Mouse (Mus musculus) hindbrain, embryonic 15.5 days (tissue): Measurements from ENCODE around the gene Nr2f2. TPM values are rescaled to one million over a fixed set of nuclear protein-coding genes. Genes with fewer than 3 reads are reported as not detected.
A peak's percentile ranks its signal among the peaks of the same experiment; 100 is the strongest.

ENCODE experiments used
- ATAC-seq: fragments of 200-750 bp; cut with Nextera tagmentation; 2 replicates; pipeline ENCODE4 v1.8.0; 2017; ENCODE audit warnings: low read depth, moderate number of reproducible peaks, moderate TSS enrichment; ENCODE audit not compliant: low FRiP score
- H3K27ac ChIP-seq: fragments of 300-500 bp; sonication (generic); replicated peaks from 2 replicates; pipeline ENCODE4 v1.5.1; 2015; ENCODE audit warnings: mild to moderate bottlenecking, inconsistent platforms
- H3K27me3 ChIP-seq: fragments of 300-500 bp; sonication (generic); 2 replicates; pipeline ENCODE4 v1.6.1; 2015; ENCODE audit warnings: control low read depth, inconsistent platforms
- H3K36me3 ChIP-seq: fragments of 300-500 bp; sonication (generic); 2 replicates; pipeline ENCODE4 v1.6.1; 2015; ENCODE audit warnings: control low read depth, inconsistent platforms
- H3K4me1 ChIP-seq: fragments of 300-500 bp; sonication (generic); replicated peaks from 2 replicates; pipeline ENCODE4 v1.6.1; 2015; ENCODE audit warnings: control low read depth, inconsistent platforms
- H3K4me2 ChIP-seq: fragments of 300-500 bp; sonication (generic); 2 replicates; pipeline ENCODE4 v1.6.1; 2015; ENCODE audit warnings: moderate library complexity, mild to moderate bottlenecking, inconsistent platforms
- H3K4me3 ChIP-seq: fragments of 300-500 bp; sonication (generic); 2 replicates; pipeline ENCODE4 v1.5.1; 2015; ENCODE audit warnings: mild to moderate bottlenecking, inconsistent platforms
- H3K9ac ChIP-seq: fragments of 300-500 bp; sonication (generic); 2 replicates; pipeline ENCODE4 v1.6.1; 2015; ENCODE audit warnings: inconsistent platforms
- H3K9me3 ChIP-seq: fragments of 300-500 bp; sonication (generic); 2 replicates; pipeline ENCODE4 v1.6.1; 2016; ENCODE audit warnings: control low read depth, inconsistent platforms
- WGBS: fragments of 180-500 bp; shearing (Covaris S2); methylation state at CpG from one replicate; pipeline ENCODE4 v1.1.7; 2015; 5-methylcytosine and 5-hydroxymethylcytosine counted together
- polyA plus RNA-seq: library from polyadenylated mRNA; unstranded; fragments of >200 nt; fragmentation: Nextera tagmentation; extraction: Ambion mirVana; gene quantifications from 2 replicates; pipeline ENCODE4 v1.2.1, GENCODE M21; 2015

Nr2f2 gene
- polyA plus RNA-seq, 1 experiment from 2014 or later, result 90.1 TPM

GRCm38 (mm10) chr7:70363351-70363750 lies 3.2 kb downstream of the Nr2f2 start:
- Histone ChIP-seq H3K9me3 (no peaks in the 10 kb centered on the region), H3K4me1 (peaks cover 6% of the 10 kb centered on the region; the same call in 1 of the 2 replicates), H3K36me3 (no peaks in the 10 kb centered on the region), H3K9ac (peak overlapping the region; percentile 52), H3K4me2 (peak overlapping the region; percentile 82), H3K27ac (peak overlapping the region; percentile 47), H3K27me3 (peaks cover 24% of the 10 kb centered on the region), H3K4me3 (peak overlapping the region; percentile 26)
- 27% methylated on average over 4 of the region's 4 CpGs for WGBS
- ATAC-seq, result no peak

- ATAC-seq, result no peak
- no peaks in the 10 kb centered on the region for H3K9me3 ChIP-seq
- peaks cover 17% of the 10 kb centered on the region for H3K27me3 ChIP-seq
- peak overlapping the region; percentile 87 for H3K4me3 ChIP-seq
- H3K9ac ChIP-seq, result peak overlapping the region; percentile 52
- peak overlapping the region; percentile 82 for H3K4me2 ChIP-seq
- H3K27ac ChIP-seq, result peak overlapping the region; percentile 97
- H3K4me1 ChIP-seq, result peaks cover 6% of the 10 kb centered on the region; the same call in 1 of the 2 replicates
- H3K36me3 ChIP-seq, result no peaks in the 10 kb centered on the region
- WGBS, result 4% methylated on average over 12 of the region's 12 CpGs
These were observed 3.9 kb downstream of the Nr2f2 start for GRCm38 (mm10) chr7:70362526-70363170.

GRCm38 (mm10) chr7:70361383-70362364 lies 4.9 kb downstream of the Nr2f2 start:
- Histone ChIP-seq H3K4me1 (peaks cover 13% of the 10 kb centered on the region; the same call in 1 of the 2 replicates), H3K9ac (peak overlapping the region; percentile 94), H3K27me3 (0 out of 2 replicates have a peak, but pooled peaks cover 10% of the 10 kb centered on the region), H3K27ac (peak overlapping the region; percentile 97), H3K4me3 (peak overlapping the region; percentile 87), H3K4me2 (peak overlapping the region; percentile 82), H3K36me3 (no peaks in the 10 kb centered on the region), H3K9me3 (no peaks in the 10 kb centered on the region)
- peak; percentile 95 for ATAC-seq
- under 1% methylated on average over 91 of the region's 98 CpGs for WGBS

GRCm38 (mm10) chr7:70360611-70361382 lies 5.7 kb downstream of the Nr2f2 start:
- under 1% methylated on average over 49 of the region's 84 CpGs for WGBS
- Histone ChIP-seq H3K27me3 (0 out of 2 replicates have a peak, but pooled peaks cover 11% of the 10 kb centered on the region), H3K4me3 (peak overlapping the region; percentile 87), H3K27ac (peak overlapping the region; percentile 97), H3K36me3 (no peaks in the 10 kb centered on the region), H3K9me3 (no peaks in the 10 kb centered on the region), H3K4me1 (peaks cover 17% of the 10 kb centered on the region; the same call in 1 of the 2 replicates), H3K9ac (peak overlapping the region; percentile 94), H3K4me2 (peak overlapping the region; percentile 82)
- no peak for ATAC-seq

- H3K4me3 ChIP-seq, result peak overlapping the region; percentile 87
- H3K9me3 ChIP-seq, result no peaks in the 10 kb centered on the region
- peak overlapping the region; percentile 97 for H3K27ac ChIP-seq
- peak overlapping the region; percentile 94 for H3K9ac ChIP-seq
- H3K27me3 ChIP-seq, result 0 out of 2 replicates have a peak, but pooled peaks cover 11% of the 10 kb centered on the region
- WGBS, result under 1% methylated on average over 71 of the region's 75 CpGs
- H3K4me2 ChIP-seq, result peak overlapping the region; percentile 82
- peaks cover 20% of the 10 kb centered on the region; the same call in 1 of the 2 replicates for H3K4me1 ChIP-seq
- H3K36me3 ChIP-seq, result no peaks in the 10 kb centered on the region
- ATAC-seq, result no peak
These were observed 6.5 kb downstream of the Nr2f2 start for GRCm38 (mm10) chr7:70359791-70360581.

- Histone ChIP-seq H3K36me3 (no peaks in the 10 kb centered on the region), H3K27ac (peak overlapping the region; percentile 97), H3K4me3 (peak overlapping the region; percentile 87), H3K27me3 (0 out of 2 replicates have a peak, but pooled peaks cover 11% of the 10 kb centered on the region), H3K4me1 (peaks cover 20% of the 10 kb centered on the region; the same call in 1 of the 2 replicates), H3K4me2 (peak overlapping the region; percentile 82), H3K9ac (peak overlapping the region; percentile 94), H3K9me3 (no peaks in the 10 kb centered on the region)
- ATAC-seq, result no peak
- WGBS, result under 1% methylated on average over 33 of the region's 33 CpGs
These were observed 7.5 kb downstream of the Nr2f2 start for GRCm38 (mm10) chr7:70358848-70359591.

- H3K36me3 ChIP-seq, result no peaks in the 10 kb centered on the region
- 3% methylated on average over 33 of the region's 33 CpGs for WGBS
- 0 out of 2 replicates have a peak, but pooled peaks cover 5% of the 10 kb centered on the region for H3K27me3 ChIP-seq
- H3K9ac ChIP-seq, result peak overlapping the region; percentile 94
- H3K27ac ChIP-seq, result peak overlapping the region; percentile 97
- peak overlapping the region; percentile 87 for H3K4me3 ChIP-seq
- H3K9me3 ChIP-seq, result no peaks in the 10 kb centered on the region
- peak overlapping the region; percentile 82 for H3K4me2 ChIP-seq
- no peak for ATAC-seq
- peaks cover 20% of the 10 kb centered on the region; the same call in 1 of the 2 replicates for H3K4me1 ChIP-seq
These were observed 8.3 kb downstream of the Nr2f2 start for GRCm38 (mm10) chr7:70358020-70358847.

- Histone ChIP-seq H3K36me3 (no peaks in the 10 kb centered on the region), H3K9ac (peak overlapping the region; percentile 94), H3K4me3 (peak overlapping the region; percentile 87), H3K4me1 (peaks cover 19% of the 10 kb centered on the region; the same call in 1 of the 2 replicates), H3K4me2 (peak overlapping the region; percentile 82), H3K27ac (peak overlapping the region; percentile 97), H3K27me3 (0 out of 2 replicates have a peak, but pooled peaks cover 4% of the 10 kb centered on the region), H3K9me3 (no peaks in the 10 kb centered on the region)
- no peak for ATAC-seq
- WGBS, result 5% methylated on average over 17 of the region's 17 CpGs
These were observed 9.0 kb downstream of the Nr2f2 start for GRCm38 (mm10) chr7:70357516-70358019.

GRCm38 (mm10) chr7:70356691-70357515 lies 9.6 kb downstream of the Nr2f2 start:
- H3K4me3 ChIP-seq, result peak overlapping the region; percentile 87
- peaks cover 16% of the 10 kb centered on the region; the same call in 1 of the 2 replicates for H3K4me1 ChIP-seq
- no peak for ATAC-seq
- H3K9ac ChIP-seq, result peak overlapping the region; percentile 94
- H3K27ac ChIP-seq, result peak overlapping the region; percentile 97
- H3K27me3 ChIP-seq, result 0 out of 2 replicates have a peak, but pooled peaks cover 4% of the 10 kb centered on the region
- H3K4me2 ChIP-seq, result peak overlapping the region; percentile 82
- H3K36me3 ChIP-seq, result no peaks in the 10 kb centered on the region
- 23% methylated on average over 3 of the region's 3 CpGs for WGBS
- H3K9me3 ChIP-seq, result no peaks in the 10 kb centered on the region
